Mouse (Mus musculus): ENCODE data around the gene Nrxn3. TPM values are rescaled to one million over a fixed set of nuclear protein-coding genes. Genes with fewer than 3 reads are reported as not detected.

Gene Nrxn3
- polyA plus RNA-seq, 1 experiment from 2014 or later = 0.78 TPM

- Histone ChIP-seq H3K4me3 (replicated peaks) (no peak overlapping the region), H3K4me2 (no peak overlapping the region), H3K4me1 (replicated peaks) (no peaks in the 10 kb centered on the region), H3K27ac (no peak overlapping the region), H3K27me3 (no peaks in the 10 kb centered on the region), H3K9me3 (no peaks in the 10 kb centered on the region), H3K9ac (replicated peaks) (no peak overlapping the region), H3K36me3 (no peaks in the 10 kb centered on the region)
- no peak for ATAC-seq (ENCODE audit: insufficient number of reproducible peaks, insufficient read depth, low FRiP score, low TSS enrichment, low read depth)
- WGBS = 69% methylated on average over 3 of the region's 3 CpGs
Observed at GRCm38 (mm10) chr12:89720945-89721344, 998.3 kb downstream of the Nrxn3 start.

- WGBS = 83% methylated on average over 14 of the region's 14 CpGs
- ATAC-seq (ENCODE audit: insufficient number of reproducible peaks, insufficient read depth, low FRiP score, low TSS enrichment, low read depth) = no peak
- Histone ChIP-seq H3K27me3 (no peaks in the 10 kb centered on the region), H3K36me3 (no peaks in the 10 kb centered on the region), H3K9me3 (no peaks in the 10 kb centered on the region; the same call in 1 of the 2 replicates), H3K4me3 (replicated peaks) (no peak overlapping the region), H3K27ac (no peak overlapping the region), H3K4me2 (no peak overlapping the region), H3K9ac (replicated peaks) (no peak overlapping the region), H3K4me1 (replicated peaks) (no peaks in the 10 kb centered on the region)
Observed at GRCm38 (mm10) chr12:89722462-89722861, 999.8 kb downstream of the Nrxn3 start.

- H3K4me1 ChIP-seq (replicated peaks) = no peaks in the 10 kb centered on the region
- ATAC-seq (ENCODE audit: insufficient number of reproducible peaks, insufficient read depth, low FRiP score, low TSS enrichment, low read depth) = no peak
- H3K27ac ChIP-seq = no peak overlapping the region
- no peak overlapping the region for H3K4me2 ChIP-seq
- H3K4me3 ChIP-seq (replicated peaks) = no peak overlapping the region
- no peak overlapping the region for H3K9ac ChIP-seq (replicated peaks)
- no peaks in the 10 kb centered on the region; the same call in 1 of the 2 replicates for H3K9me3 ChIP-seq
- H3K27me3 ChIP-seq = no peaks in the 10 kb centered on the region
- WGBS = 46% methylated on average over 3 of the region's 3 CpGs
- H3K36me3 ChIP-seq = no peaks in the 10 kb centered on the region
Observed at GRCm38 (mm10) chr12:89724048-89724447, 1001.4 kb downstream of the Nrxn3 start.

GRCm38 (mm10) chr12:89742326-89742725, 1019.6 kb downstream of the Nrxn3 start:
- ATAC-seq (ENCODE audit: insufficient number of reproducible peaks, insufficient read depth, low FRiP score, low TSS enrichment, low read depth) = no peak
- Histone ChIP-seq H3K9ac (replicated peaks) (no peak overlapping the region), H3K27me3 (no peaks in the 10 kb centered on the region), H3K4me1 (replicated peaks) (no peaks in the 10 kb centered on the region), H3K4me2 (no peak overlapping the region), H3K9me3 (no peaks in the 10 kb centered on the region), H3K4me3 (replicated peaks) (no peak overlapping the region), H3K36me3 (no peaks in the 10 kb centered on the region), H3K27ac (no peak overlapping the region)
- 39% methylated on average over 1 of the region's 1 CpGs for WGBS

- no peak overlapping the region for H3K4me3 ChIP-seq (replicated peaks)
- no peaks in the 10 kb centered on the region for H3K9me3 ChIP-seq
- no peak overlapping the region for H3K9ac ChIP-seq (replicated peaks)
- H3K4me2 ChIP-seq = no peak overlapping the region
- H3K36me3 ChIP-seq = no peaks in the 10 kb centered on the region
- ATAC-seq (ENCODE audit: insufficient number of reproducible peaks, insufficient read depth, low FRiP score, low TSS enrichment, low read depth) = no peak
- 83% methylated on average over 2 of the region's 2 CpGs for WGBS
- H3K4me1 ChIP-seq (replicated peaks) = no peaks in the 10 kb centered on the region
- H3K27ac ChIP-seq = no peak overlapping the region
- H3K27me3 ChIP-seq = no peaks in the 10 kb centered on the region
Observed at GRCm38 (mm10) chr12:89742796-89743195, 1020.1 kb downstream of the Nrxn3 start.

- 48% methylated on average over 10 of the region's 10 CpGs for WGBS
- Histone ChIP-seq H3K4me2 (no peak overlapping the region), H3K9ac (replicated peaks) (no peak overlapping the region), H3K9me3 (no peaks in the 10 kb centered on the region), H3K4me1 (replicated peaks) (no peaks in the 10 kb centered on the region), H3K27ac (no peak overlapping the region), H3K4me3 (replicated peaks) (no peak overlapping the region), H3K27me3 (no peaks in the 10 kb centered on the region), H3K36me3 (no peaks in the 10 kb centered on the region)
- ATAC-seq (ENCODE audit: insufficient number of reproducible peaks, insufficient read depth, low FRiP score, low TSS enrichment, low read depth) = no peak
Observed at GRCm38 (mm10) chr12:89764191-89765082, 1041.8 kb downstream of the Nrxn3 start.

- H3K27ac ChIP-seq = no peak overlapping the region
- no peak for ATAC-seq (ENCODE audit: insufficient number of reproducible peaks, insufficient read depth, low FRiP score, low TSS enrichment, low read depth)
- H3K9me3 ChIP-seq = no peaks in the 10 kb centered on the region
- no peak overlapping the region for H3K9ac ChIP-seq (replicated peaks)
- no peaks in the 10 kb centered on the region for H3K27me3 ChIP-seq
- no peaks in the 10 kb centered on the region for H3K36me3 ChIP-seq
- H3K4me3 ChIP-seq (replicated peaks) = no peak overlapping the region
- no peak overlapping the region for H3K4me2 ChIP-seq
- WGBS = 77% methylated on average over 2 of the region's 2 CpGs
- no peaks in the 10 kb centered on the region for H3K4me1 ChIP-seq (replicated peaks)
Observed at GRCm38 (mm10) chr12:89765179-89765578, 1042.5 kb downstream of the Nrxn3 start.

- no peak for ATAC-seq (ENCODE audit: insufficient number of reproducible peaks, insufficient read depth, low FRiP score, low TSS enrichment, low read depth)
- H3K4me2 ChIP-seq = no peak overlapping the region
- H3K27ac ChIP-seq = no peak overlapping the region
- no peaks in the 10 kb centered on the region for H3K9me3 ChIP-seq
- no peaks in the 10 kb centered on the region for H3K27me3 ChIP-seq
- H3K4me3 ChIP-seq (replicated peaks) = no peak overlapping the region
- H3K36me3 ChIP-seq = no peaks in the 10 kb centered on the region
- 80% methylated on average over 3 of the region's 3 CpGs for WGBS
- H3K9ac ChIP-seq (replicated peaks) = no peak overlapping the region
- H3K4me1 ChIP-seq (replicated peaks) = no peaks in the 10 kb centered on the region
Observed at GRCm38 (mm10) chr12:89788794-89789193, 1066.1 kb downstream of the Nrxn3 start.

GRCm38 (mm10) chr12:89789981-89790380, 1067.3 kb downstream of the Nrxn3 start:
- no peak for ATAC-seq (ENCODE audit: insufficient number of reproducible peaks, insufficient read depth, low FRiP score, low TSS enrichment, low read depth)
- no peaks in the 10 kb centered on the region for H3K27me3 ChIP-seq
- no peak overlapping the region for H3K27ac ChIP-seq
- no peak overlapping the region for H3K4me2 ChIP-seq
- H3K9ac ChIP-seq (replicated peaks) = no peak overlapping the region
- no peak overlapping the region for H3K4me3 ChIP-seq (replicated peaks)
- no peaks in the 10 kb centered on the region for H3K36me3 ChIP-seq
- WGBS = 82% methylated on average over 1 of the region's 1 CpGs
- no peaks in the 10 kb centered on the region for H3K9me3 ChIP-seq
- no peaks in the 10 kb centered on the region for H3K4me1 ChIP-seq (replicated peaks)

GRCm38 (mm10) chr12:89791829-89792228, 1069.2 kb downstream of the Nrxn3 start:
- H3K36me3 ChIP-seq = no peaks in the 10 kb centered on the region
- no peak overlapping the region for H3K4me2 ChIP-seq
- H3K27me3 ChIP-seq = no peaks in the 10 kb centered on the region
- H3K4me3 ChIP-seq (replicated peaks) = no peak overlapping the region
- H3K27ac ChIP-seq = no peak overlapping the region
- no peaks in the 10 kb centered on the region for H3K4me1 ChIP-seq (replicated peaks)
- no peaks in the 10 kb centered on the region for H3K9me3 ChIP-seq
- ATAC-seq (ENCODE audit: insufficient number of reproducible peaks, insufficient read depth, low FRiP score, low TSS enrichment, low read depth) = no peak
- WGBS = 82% methylated on average over 3 of the region's 3 CpGs
- no peak overlapping the region for H3K9ac ChIP-seq (replicated peaks)

- 90% methylated on average over 6 of the region's 6 CpGs for WGBS
- Histone ChIP-seq H3K4me3 (replicated peaks) (no peak overlapping the region), H3K4me2 (no peak overlapping the region), H3K36me3 (no peaks in the 10 kb centered on the region), H3K4me1 (replicated peaks) (0 out of 2 replicates have a peak, but pooled peaks cover 4% of the 10 kb centered on the region), H3K9me3 (no peaks in the 10 kb centered on the region), H3K27ac (no peak overlapping the region), H3K9ac (replicated peaks) (no peak overlapping the region), H3K27me3 (no peaks in the 10 kb centered on the region)
- ATAC-seq (ENCODE audit: insufficient number of reproducible peaks, insufficient read depth, low FRiP score, low TSS enrichment, low read depth) = no peak
Observed at GRCm38 (mm10) chr12:89794741-89795140, 1072.1 kb downstream of the Nrxn3 start.

GRCm38 (mm10) chr12:89808217-89808616, 1085.5 kb downstream of the Nrxn3 start:
- ATAC-seq (ENCODE audit: insufficient number of reproducible peaks, insufficient read depth, low FRiP score, low TSS enrichment, low read depth) = no peak
- Histone ChIP-seq H3K9ac (replicated peaks) (no peak overlapping the region), H3K36me3 (no peaks in the 10 kb centered on the region), H3K27ac (no peak overlapping the region), H3K4me3 (replicated peaks) (no peak overlapping the region), H3K27me3 (peaks cover 6% of the 10 kb centered on the region), H3K4me2 (no peak overlapping the region), H3K9me3 (no peaks in the 10 kb centered on the region), H3K4me1 (replicated peaks) (peaks cover 7% of the 10 kb centered on the region; the same call in 1 of the 2 replicates)
- 71% methylated on average over 3 of the region's 3 CpGs for WGBS
